Mouse (Mus musculus) lung, adult 2 months (tissue): Measurements from ENCODE around the gene Gm15319.
"Not testable (repeated sequence)": the region's sequence is repeated elsewhere in the genome, so short reads cannot be mapped to it uniquely, and the experiment has no call there.

Experiments used
- CTCF ChIP-seq: fragments of 200-500 bp; IDR thresholded peaks from 2 replicates; pipeline ENCODE4 v1.5.1; 2011; ENCODE audit warnings: mild to moderate bottlenecking, low read length, control low read depth; ENCODE audit not compliant: insufficient read depth
- POLR2A ChIP-seq: fragments of 200-500 bp; IDR thresholded peaks from 2 replicates; pipeline ENCODE4 v1.6.1; 2011; ENCODE audit warnings: low read depth, mild to moderate bottlenecking, control low read depth, low read length, borderline replicate concordance; ENCODE audit errors: extremely low read depth

DNA sequence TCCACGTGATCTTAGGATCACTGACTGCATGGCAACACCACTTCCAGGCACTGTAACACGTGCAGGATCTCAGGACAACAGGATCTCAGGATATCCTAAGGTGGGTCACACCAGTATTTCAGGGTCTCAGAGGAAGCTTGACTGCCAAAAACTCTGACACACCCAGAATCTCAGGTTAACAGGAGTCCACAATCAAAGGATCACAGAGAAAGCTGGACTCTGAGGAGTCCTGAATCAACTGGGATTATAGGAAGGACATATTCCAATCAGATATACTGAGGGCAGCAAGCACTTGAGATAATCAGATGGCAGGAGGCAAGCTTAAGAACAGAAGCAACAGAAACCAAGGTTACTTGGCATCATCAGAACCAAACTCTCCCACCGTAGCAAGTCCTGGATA lies 12.7 kb upstream of the Gm15319 start:
- not testable (repeated sequence) for TF ChIP-seq POLR2A, CTCF
